Mouse (Mus musculus) heart, adult 2 months (tissue): ENCODE data around the gene Ablim2. TPM values are rescaled to one million over a fixed set of nuclear protein-coding genes. Genes with fewer than 3 reads are reported as not detected.

ENCODE experiments used
- DNase-seq, 2 experiments: peaks; one replicate each; pipeline ENCODE4 v3.0.0; 2021
- H3K27ac ChIP-seq: fragments of 200-600 bp; 2 replicates; pipeline ENCODE4 v1.8.1; 2022
- H3K27me3 ChIP-seq: fragments of 200-500 bp; 2 replicates; pipeline ENCODE4 v1.6.1; 2012; ENCODE audit warnings: mild to moderate bottlenecking, low read length, inconsistent platforms, mixed read lengths; ENCODE audit not compliant: control insufficient read depth, insufficient read depth
- H3K36me3 ChIP-seq: fragments of 200-500 bp; 2 replicates; pipeline ENCODE4 v1.6.1; 2012; ENCODE audit warnings: low read length, inconsistent platforms; ENCODE audit not compliant: control insufficient read depth, insufficient read depth
- H3K4me1 ChIP-seq: fragments of 200-500 bp; 2 replicates; pipeline ENCODE4 v1.6.1; 2011; ENCODE audit warnings: low read length; ENCODE audit not compliant: control insufficient read depth, insufficient read depth
- H3K4me3 ChIP-seq: fragments of 200-600 bp; 2 replicates; pipeline ENCODE4 v1.8.1; 2022
- H3K79me2 ChIP-seq: fragments of 200-500 bp; replicated peaks from 2 replicates; pipeline ENCODE4 v1.6.1; 2012; ENCODE audit warnings: mild to moderate bottlenecking, inconsistent platforms, low read length, moderate library complexity, mixed read lengths; ENCODE audit not compliant: control insufficient read depth, insufficient read depth
- H3K9ac ChIP-seq: fragments of 200-500 bp; 2 replicates; pipeline ENCODE4 v1.6.1; 2012; ENCODE audit warnings: low read depth, mild to moderate bottlenecking, control low read depth, inconsistent platforms, low read length, mixed read lengths
- CTCF ChIP-seq: fragments of 200-600 bp; IDR thresholded peaks from 2 replicates; pipeline ENCODE4 v1.8.1; 2022; ENCODE audit warnings: antibody characterized with exemption, mild to moderate bottlenecking, moderate library complexity
- EP300 ChIP-seq: fragments of 200-500 bp; IDR thresholded peaks from 2 replicates; pipeline ENCODE4 v1.6.1; 2011; ENCODE audit warnings: low read depth, low read length, control low read depth; ENCODE audit not compliant: insufficient read depth
- POLR2A ChIP-seq: fragments of 200-500 bp; IDR thresholded peaks from 2 replicates; pipeline ENCODE4 v1.6.1; 2011; ENCODE audit warnings: mild to moderate bottlenecking, low read depth, low read length, control low read depth; ENCODE audit not compliant: insufficient read depth
- WGBS: fragments of 180-500 bp; shearing (Covaris S2); methylation state at CpG from one replicate; pipeline ENCODE4 v1.1.7; 2018; 5-methylcytosine and 5-hydroxymethylcytosine counted together
- intact Hi-C: fragments of 180-260 bp; cut with DNase I; formaldehyde crosslinking; loops from one replicate; pipeline ENCODE4 v1.15.1; 2025
- polyA plus RNA-seq: library from polyadenylated mRNA; depleted of rRNA; stranded (reverse); fragments of >200 nt; gene quantifications from 2 replicates; pipeline ENCODE4 v1.2.3, GENCODE M21; 2012
- total RNA-seq, 2 experiments: library from RNA; stranded (reverse); gene quantifications; 2 replicates each; pipeline ENCODE4 v1.2.3; 2021

Ablim2 gene
- total and polyA plus RNA-seq, 3 experiments: 20.1 to 32.7 (median 20.8) TPM

- intact Hi-C loops: loop anchor here (1.0 kb wide), 1 partner anchor 15 kb away; no protein-coding TSS in a partner anchor
- Histone ChIP-seq H3K9ac (peak overlapping the region; percentile 3; the same call in 1 of the 2 replicates), H3K4me3 (peak overlapping the region; percentile 4; the same call in 1 of the 2 replicates)
These were observed 151.2 kb downstream of the Ablim2 start for GRCm38 (mm10) chr5:35908626-35909443.

GRCm38 (mm10) chr5:35915629-35916300, 158.1 kb downstream of the Ablim2 start:
- Histone ChIP-seq H3K36me3 (peaks cover 2% of the 10 kb centered on the region; the same call in 1 of the 2 replicates), H3K27me3 (no peaks in the 10 kb centered on the region), H3K9ac (no peak overlapping the region), H3K4me1 (peaks cover 24% of the 10 kb centered on the region), H3K79me2 (peaks cover 16% of the 10 kb centered on the region), H3K27ac (peak overlapping the region; percentile 26), H3K4me3 (no peak overlapping the region)
- intact Hi-C loops: no loop called here
- TF ChIP-seq POLR2A (no peak), EP300 (no peak), CTCF (no peak)
- no peak for DNase-seq
- WGBS: 64% methylated on average over 12 of the region's 12 CpGs

More at GRCm38 (mm10) chr5:35908626-35909443, 151.2 kb downstream of the Ablim2 start:
- Histone ChIP-seq H3K36me3 (peaks cover 7% of the 10 kb centered on the region), H3K79me2 (peaks cover 9% of the 10 kb centered on the region), H3K27me3 (no peaks in the 10 kb centered on the region), H3K27ac (peak overlapping the region; percentile 70), H3K4me1 (peaks cover 37% of the 10 kb centered on the region)
- peak; percentile 62 to 65 for DNase-seq
- 0 out of 2 replicates have a peak, but pooled peaks have one; percentile 28 for TF ChIP-seq POLR2A
- TF ChIP-seq EP300: 0 out of 2 replicates have a peak, but pooled peaks have one; percentile 19
- TF ChIP-seq CTCF: no peak
- WGBS: 27% methylated on average over 13 of the region's 13 CpGs

- Histone ChIP-seq H3K4me3 (no peak overlapping the region), H3K9ac (no peak overlapping the region), H3K36me3 (peaks cover 6% of the 10 kb centered on the region; the same call in 1 of the 2 replicates), H3K27ac (no peak overlapping the region; the same call in 1 of the 2 replicates), H3K4me1 (peaks cover 26% of the 10 kb centered on the region), H3K79me2 (peaks cover 14% of the 10 kb centered on the region), H3K27me3 (no peaks in the 10 kb centered on the region)
- intact Hi-C loops: no loop called here
- no peak for DNase-seq
- WGBS: 62% methylated on average over 5 of the region's 5 CpGs
- no peak for TF ChIP-seq EP300
- no peak for TF ChIP-seq CTCF
- no peak for TF ChIP-seq POLR2A
These were observed 159.0 kb downstream of the Ablim2 start for GRCm38 (mm10) chr5:35916666-35917065.

GRCm38 (mm10) chr5:35918387-35918786, 160.7 kb downstream of the Ablim2 start:
- H3K9ac ChIP-seq: no peak overlapping the region
- peak overlapping the region; percentile 17; the same call in 1 of the 2 replicates for H3K27ac ChIP-seq
- no peak for TF ChIP-seq CTCF
- no peak for TF ChIP-seq POLR2A
- TF ChIP-seq EP300: no peak
- no peaks in the 10 kb centered on the region for H3K27me3 ChIP-seq
- H3K4me1 ChIP-seq: peaks cover 38% of the 10 kb centered on the region
- WGBS: 33% methylated on average over 8 of the region's 8 CpGs
- H3K79me2 ChIP-seq: peaks cover 14% of the 10 kb centered on the region
- no peak overlapping the region for H3K4me3 ChIP-seq
- H3K36me3 ChIP-seq: peaks cover 9% of the 10 kb centered on the region; the same call in 1 of the 2 replicates
- intact Hi-C loops: no loop called here
- no peak for DNase-seq

GRCm38 (mm10) chr5:35920076-35920475, 162.4 kb downstream of the Ablim2 start:
- peaks cover 41% of the 10 kb centered on the region for H3K4me1 ChIP-seq
- H3K79me2 ChIP-seq: peaks cover 10% of the 10 kb centered on the region
- no peaks in the 10 kb centered on the region for H3K27me3 ChIP-seq
- no peak for DNase-seq
- no peak overlapping the region for H3K4me3 ChIP-seq
- peaks cover 14% of the 10 kb centered on the region for H3K36me3 ChIP-seq
- no peak for TF ChIP-seq POLR2A
- TF ChIP-seq CTCF: no peak
- no peak for TF ChIP-seq EP300
- intact Hi-C loops: loop anchor here (2.0 kb wide), 1 partner anchor 25 kb away; no protein-coding TSS in a partner anchor
- WGBS: 59% methylated on average over 4 of the region's 4 CpGs
- H3K27ac ChIP-seq: peak overlapping the region; percentile 20
- H3K9ac ChIP-seq: no peak overlapping the region
